8 mouse cellular contexts compared by ENCODE assay signal in the genomic region with DNA sequence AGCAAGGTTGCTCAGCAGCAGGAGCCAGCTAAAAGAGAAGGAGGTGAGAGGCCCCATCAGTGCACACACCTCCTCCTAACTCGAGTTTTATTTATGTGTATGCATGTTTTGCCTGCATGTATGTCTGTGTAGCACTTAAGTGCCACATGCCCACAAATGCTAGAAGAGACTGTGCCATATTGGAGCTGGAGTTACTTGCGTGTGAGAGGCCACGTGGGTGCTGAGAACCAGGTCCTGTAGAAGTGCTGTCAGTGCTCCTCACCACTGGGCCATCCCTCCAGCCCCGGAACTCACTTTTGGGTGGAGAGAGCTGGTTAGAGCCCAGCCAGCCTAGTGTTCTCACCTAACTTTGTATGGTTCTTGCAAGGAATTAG. TPM values are rescaled to one million over a fixed set of nuclear protein-coding genes. Genes with fewer than 3 reads are reported as not detected.
DNase-seq lines count a peak whose midpoint lies in the region; ATAC-seq and TF ChIP-seq lines count a peak whose summit lies in the region.

No protein-coding gene starts in this region.

- peak overlapping the region; percentile 49 for H3ac ChIP-seq in C2C12 (ENCODE audit: control insufficient read depth, insufficient read length, low read depth)

- no peak overlapping the region; the same call in 1 of the 2 replicates for H3K9ac ChIP-seq in forebrain, embryonic 14.5 days (ENCODE audit: low read length)
- peak overlapping the region; percentile 68 for H3K9ac ChIP-seq in liver, embryonic 14.5 days (replicated peaks)

- peak overlapping the region; percentile 81 for H3K4me3 ChIP-seq in heart, embryonic 10.5 days
- no peak overlapping the region for H3K4me3 ChIP-seq in C2C12 (ENCODE audit: insufficient read depth, poor library complexity, severe bottlenecking)
- peak overlapping the region; percentile 49 for H3K4me3 ChIP-seq in forebrain, embryonic 14.5 days (ENCODE audit: low read depth, low read length)
- H3K4me3 ChIP-seq in liver, embryonic 14.5 days (ENCODE audit: insufficient read depth in 1 of 2, low read depth in 2 of 2, low read length in 2 of 2), result peak overlapping the region; percentile 80 to 89

- 0 out of 2 replicates have a peak overlapping the region, but pooled peaks have one; percentile 98 for H3K27ac ChIP-seq in heart, embryonic 10.5 days
- no peak overlapping the region for H3K27ac ChIP-seq in forebrain, embryonic 14.5 days (ENCODE audit: low read depth, low read length)
- H3K27ac ChIP-seq in liver, embryonic 14.5 days, result peak overlapping the region; percentile 88

- no peak for TF ChIP-seq CTCF in C2C12 (IDR thresholded peaks at IDR 0.05; ENCODE audit: control insufficient read depth, insufficient read depth, insufficient read length)
- TF ChIP-seq CTCF in liver, embryonic 14.5 days (IDR thresholded peaks at IDR 0.05; ENCODE audit: low read depth), result no peak

- H3K36me3 ChIP-seq in heart, embryonic 10.5 days, result peaks cover 43% of the 10 kb centered on the region
- H3K36me3 ChIP-seq in C2C12 (ENCODE audit: control insufficient read depth, insufficient read depth), result peaks cover 40% of the 10 kb centered on the region
- peaks cover 37% of the 10 kb centered on the region for H3K36me3 ChIP-seq in forebrain, embryonic 14.5 days (ENCODE audit: control insufficient read depth, insufficient read depth, low read length)
- H3K36me3 ChIP-seq in liver, embryonic 14.5 days (replicated peaks; ENCODE audit: control insufficient read depth, insufficient read depth, low read depth), result peaks cover 63% of the 10 kb centered on the region

- ATAC-seq in forebrain, embryonic 14.5 days, result no peak
- no peak for ATAC-seq in liver, embryonic 14.5 days (ENCODE audit: insufficient read depth)

- H3K4me1 ChIP-seq in heart, embryonic 10.5 days, result peaks cover 30% of the 10 kb centered on the region
- peaks cover 8% of the 10 kb centered on the region for H3K4me1 ChIP-seq in forebrain, embryonic 14.5 days (ENCODE audit: control insufficient read depth, insufficient read depth, low read length)
- peaks cover 68 to 78% of the 10 kb centered on the region in 2 experiments for H3K4me1 ChIP-seq in liver, embryonic 14.5 days (replicated peaks; ENCODE audit: control insufficient read depth in 2 of 2, insufficient read depth in 2 of 2, low read length in 1 of 2)

- peak overlapping the region; percentile 89 for H3K4me2 ChIP-seq in forebrain, embryonic 14.5 days (ENCODE audit: low read length)
- H3K4me2 ChIP-seq in liver, embryonic 14.5 days (ENCODE audit: low read depth), result peak overlapping the region; percentile 97

- WGBS in heart, embryonic 10.5 days, result 81% methylated on average over 4 of the region's 4 CpGs
- 87% methylated on average over 4 of the region's 4 CpGs for WGBS in forebrain, embryonic 14.5 days
- WGBS in liver, embryonic 14.5 days (ENCODE audit: insufficient replicate concordance), result 69% methylated on average over 4 of the region's 4 CpGs

- no peaks in the 10 kb centered on the region for H3K9me3 ChIP-seq in heart, embryonic 10.5 days
- no peaks in the 10 kb centered on the region for H3K9me3 ChIP-seq in forebrain, embryonic 14.5 days (replicated peaks; ENCODE audit: control insufficient read depth, low read length)
- no peaks in the 10 kb centered on the region for H3K9me3 ChIP-seq in liver, embryonic 14.5 days (ENCODE audit: control insufficient read depth, low read length)

- H3K79me2 ChIP-seq in C2C12 (ENCODE audit: control insufficient read depth, insufficient read depth), result peaks cover 48% of the 10 kb centered on the region

- H3K79me3 ChIP-seq in C2C12 (ENCODE audit: low read depth), result peaks cover 24% of the 10 kb centered on the region

- DNase-seq in heart, embryonic 10.5 days (ENCODE audit: low spot score), result no peak
- DNase-seq in heart, adult 8-10 months (ENCODE audit: low spot score), result no peak
- DNase-seq in forebrain, embryonic 14.5 days (ENCODE audit: low spot score), result no peak
- DNase-seq in liver, embryonic 14.5 days (ENCODE audit: low read depth in 3 of 3, low spot score in 3 of 3), result no peak
- DNase-seq in Muller cell, postnatal 12 days (ENCODE audit: inconsistent ontology term), result no peak
- no peak for DNase-seq in cerebellum, adult 9-10 months
- DNase-seq in T-cell, adult 2 months (ENCODE audit: low spot score), result no peak

- no peaks in the 10 kb centered on the region for H3K27me3 ChIP-seq in heart, embryonic 10.5 days (ENCODE audit: insufficient read depth, poor library complexity, severe bottlenecking)
- no peaks in the 10 kb centered on the region for H3K27me3 ChIP-seq in C2C12 (ENCODE audit: control insufficient read depth, insufficient read depth, insufficient read length)
- H3K27me3 ChIP-seq in forebrain, embryonic 14.5 days (replicated peaks; ENCODE audit: control insufficient read depth, insufficient read depth, low read length), result no peaks in the 10 kb centered on the region
- no peaks in the 10 kb centered on the region for H3K27me3 ChIP-seq in liver, embryonic 14.5 days (ENCODE audit: control insufficient read depth, insufficient read depth, low read length)

- no peak for TF ChIP-seq EP300 in liver, embryonic 14.5 days (IDR thresholded peaks at IDR 0.05; ENCODE audit: low read depth)

TF ChIP-seq in C2C12, 6 proteins besides CTCF, POLR2A, EP300 and RAD21:
- TF ChIP-seq MYOG (IDR thresholded peaks at IDR 0.05; ENCODE audit: control insufficient read depth, extremely low read depth, insufficient read length) (no peak), MYOD1 (IDR thresholded peaks at IDR 0.05; ENCODE audit: control insufficient read depth, insufficient read length, low read depth) (no peak), FOSL1 (IDR thresholded peaks at IDR 0.05; ENCODE audit: insufficient read depth, low read length, poor library complexity, severe bottlenecking) (no peak), CEBPB (IDR thresholded peaks at IDR 0.05; ENCODE audit: low read depth) (no peak), USF1 (IDR thresholded peaks at IDR 0.05; ENCODE audit: low read depth) (no peak), MAX (IDR thresholded peaks at IDR 0.05) (no peak)
TF ChIP-seq in C2C12: peak in this region for 0.

RNA-seq across cellular contexts. Expression of gene Ndufa6, which starts 6.8 kb away (rescaled TPM):
- 351 and 390 TPM in 2 replicates for polyA plus RNA-seq in heart, embryonic 10.5 days (2016; fragmentation: Nextera tagmentation; extraction: Ambion mirVana)
- 100 to 1,000 TPM; 658 to 797 (median 740) TPM for total RNA-seq in heart, adult 8-10 months (2022)
- polyA plus RNA-seq in C2C12 (2012; fragmentation: generic; extraction: Trizol), result 385 TPM
- 302 and 403 TPM in 2 replicates for polyA plus RNA-seq in forebrain, embryonic 14.5 days (2014; fragmentation: Nextera tagmentation; extraction: Ambion mirVana)
- 152 and 288 TPM in 2 replicates for polyA plus RNA-seq in liver, embryonic 14.5 days (2012; rRNA removed)
- 435 and 447 TPM in 2 replicates for polyA plus RNA-seq in liver, embryonic 14.5 days (2014; fragmentation: Nextera tagmentation; extraction: Ambion mirVana)

RNA-seq across cellular contexts. Expression of gene Smdt1, which starts 8.5 kb away (rescaled TPM):
- 294 and 304 TPM in 2 replicates for polyA plus RNA-seq in heart, embryonic 10.5 days (2016; fragmentation: Nextera tagmentation; extraction: Ambion mirVana)
- total RNA-seq in heart, adult 8-10 months (2022), result 100 to 1,000 TPM; 190 to 214 (median 204) TPM
- 481 TPM for polyA plus RNA-seq in C2C12 (2012; fragmentation: generic; extraction: Trizol)
- 296 and 326 TPM in 2 replicates for polyA plus RNA-seq in forebrain, embryonic 14.5 days (2014; fragmentation: Nextera tagmentation; extraction: Ambion mirVana)
- 109 and 121 TPM in 2 replicates for polyA plus RNA-seq in liver, embryonic 14.5 days (2012; rRNA removed)
- 165 and 178 TPM in 2 replicates for polyA plus RNA-seq in liver, embryonic 14.5 days (2014; fragmentation: Nextera tagmentation; extraction: Ambion mirVana)

RNA-seq across cellular contexts. Expression of gene Pheta2, which starts 8.5 kb away (rescaled TPM):
- polyA plus RNA-seq in heart, embryonic 10.5 days (2016; fragmentation: Nextera tagmentation; extraction: Ambion mirVana), result 11.1 and 12.0 TPM in 2 replicates
- total RNA-seq in heart, adult 8-10 months (2022), result under 1 TPM; 0.44 to 0.57 (median 0.48) TPM
- polyA plus RNA-seq in C2C12 (2012; fragmentation: generic; extraction: Trizol), result 0.02 TPM
- polyA plus RNA-seq in forebrain, embryonic 14.5 days (2014; fragmentation: Nextera tagmentation; extraction: Ambion mirVana), result 0.63 and 0.80 TPM in 2 replicates
- polyA plus RNA-seq in liver, embryonic 14.5 days (2012; rRNA removed), result 22.1 and 24.8 TPM in 2 replicates
- 18.7 and 22.5 TPM in 2 replicates for polyA plus RNA-seq in liver, embryonic 14.5 days (2014; fragmentation: Nextera tagmentation; extraction: Ambion mirVana)

RNA-seq across cellular contexts. Expression of gene Naga, which starts 8.6 kb away (rescaled TPM):
- polyA plus RNA-seq in heart, embryonic 10.5 days (2016; fragmentation: Nextera tagmentation; extraction: Ambion mirVana), result 28.4 and 32.3 TPM in 2 replicates
- 10 to 100 TPM; 27.1 to 32.1 (median 29.9) TPM for total RNA-seq in heart, adult 8-10 months (2022)
- 20.9 TPM for polyA plus RNA-seq in C2C12 (2012; fragmentation: generic; extraction: Trizol)
- polyA plus RNA-seq in forebrain, embryonic 14.5 days (2014; fragmentation: Nextera tagmentation; extraction: Ambion mirVana), result 27.5 and 29.6 TPM in 2 replicates
- polyA plus RNA-seq in liver, embryonic 14.5 days (2012; rRNA removed), result 47.7 and 52.9 TPM in 2 replicates
- polyA plus RNA-seq in liver, embryonic 14.5 days (2014; fragmentation: Nextera tagmentation; extraction: Ambion mirVana), result 34.2 and 43.3 TPM in 2 replicates

RNA-seq across cellular contexts. Expression of gene Cyp2d22, which starts 32.8 kb away (rescaled TPM):
- polyA plus RNA-seq in heart, embryonic 10.5 days (2016; fragmentation: Nextera tagmentation; extraction: Ambion mirVana), result 3.2 and 3.9 TPM in 2 replicates
- 10 to 100 TPM; 19.3 to 30.9 (median 23.3) TPM for total RNA-seq in heart, adult 8-10 months (2022)
- polyA plus RNA-seq in C2C12 (2012; fragmentation: generic; extraction: Trizol), result 0.06 TPM
- polyA plus RNA-seq in forebrain, embryonic 14.5 days (2014; fragmentation: Nextera tagmentation; extraction: Ambion mirVana), result 0.63 and 1.2 TPM in 2 replicates
- 14.9 and 15.5 TPM in 2 replicates for polyA plus RNA-seq in liver, embryonic 14.5 days (2012; rRNA removed)
- polyA plus RNA-seq in liver, embryonic 14.5 days (2014; fragmentation: Nextera tagmentation; extraction: Ambion mirVana), result 8.4 and 10.0 TPM in 2 replicates
